Mouse (Mus musculus): Measurements from ENCODE around the gene Gm17660.

Gene Gm17660

GRCm38 (mm10) chr5:104085366-104085765 is 8.0 kb upstream of the Gm17660 start:
- no peak for DNase-seq (ENCODE audit: low read depth, low spot score)

GRCm38 (mm10) chr5:104080736-104081135 is 3.3 kb upstream of the Gm17660 start:
- DNase-seq (ENCODE audit: low read depth, low spot score) = peak; percentile 92

- no peak for DNase-seq (ENCODE audit: low read depth, low spot score)
These were observed 1.0 kb downstream of the Gm17660 start for GRCm38 (mm10) chr5:104076361-104076760.

GRCm38 (mm10) chr5:104074388-104074787 is 3.0 kb downstream of the Gm17660 start:
- DNase-seq (ENCODE audit: low read depth, low spot score) = peak; percentile 58

GRCm38 (mm10) chr5:104073602-104074001 is 3.8 kb downstream of the Gm17660 start:
- no peak for DNase-seq (ENCODE audit: low read depth, low spot score)

GRCm38 (mm10) chr5:104072272-104072886 is 5.0 kb downstream of the Gm17660 start:
- peak; percentile 52 for DNase-seq (ENCODE audit: low read depth, low spot score)

GRCm38 (mm10) chr5:104071048-104071447 is 6.4 kb downstream of the Gm17660 start:
- no peak for DNase-seq (ENCODE audit: low read depth, low spot score)

- DNase-seq (ENCODE audit: low read depth, low spot score) = no peak
These were observed 8.7 kb downstream of the Gm17660 start for GRCm38 (mm10) chr5:104068751-104069150.

- DNase-seq (ENCODE audit: low read depth, low spot score) = no peak
These were observed 14.4 kb downstream of the Gm17660 start for GRCm38 (mm10) chr5:104062773-104063551.

GRCm38 (mm10) chr5:104061936-104062772 is 15.3 kb downstream of the Gm17660 start:
- DNase-seq (ENCODE audit: low read depth, low spot score) = no peak

GRCm38 (mm10) chr5:104060429-104060828 is 17.0 kb downstream of the Gm17660 start:
- DNase-seq (ENCODE audit: low read depth, low spot score) = no peak

GRCm38 (mm10) chr5:104059628-104060027 is 17.8 kb downstream of the Gm17660 start:
- DNase-seq (ENCODE audit: low read depth, low spot score) = no peak

GRCm38 (mm10) chr5:104058021-104058420 is 19.4 kb downstream of the Gm17660 start:
- no peak for DNase-seq (ENCODE audit: low read depth, low spot score)

GRCm38 (mm10) chr5:104056295-104056694 is 21.1 kb downstream of the Gm17660 start:
- peak; percentile 95 for DNase-seq (ENCODE audit: low read depth, low spot score)

GRCm38 (mm10) chr5:104055816-104056215 is 21.6 kb downstream of the Gm17660 start:
- peak; percentile 80 for DNase-seq (ENCODE audit: low read depth, low spot score)

GRCm38 (mm10) chr5:104054938-104055337 is 22.5 kb downstream of the Gm17660 start:
- no peak for DNase-seq (ENCODE audit: low read depth, low spot score)

- DNase-seq (ENCODE audit: low read depth, low spot score) = peak; percentile 50
These were observed 24.5 kb downstream of the Gm17660 start for GRCm38 (mm10) chr5:104052956-104053355.

GRCm38 (mm10) chr5:104048139-104048538 is 29.3 kb downstream of the Gm17660 start:
- peak; percentile 69 for DNase-seq (ENCODE audit: low read depth, low spot score)

- peak; percentile 44 for DNase-seq (ENCODE audit: low read depth, low spot score)
These were observed 30.0 kb downstream of the Gm17660 start for GRCm38 (mm10) chr5:104047200-104048105.

- peak; percentile 97 for DNase-seq (ENCODE audit: low read depth, low spot score)
These were observed 30.9 kb downstream of the Gm17660 start, which contains the start of gene Nudt9 for GRCm38 (mm10) chr5:104046256-104047199. Gene Nudt9 (plus strand): TSS chr5:104046306.

Data from 3T3-L1 (cell line).